Mouse (Mus musculus) liver, embryonic 11.5 days (tissue): Measurements from ENCODE around the gene Phospho1. TPM values are rescaled to one million over a fixed set of nuclear protein-coding genes. Genes with fewer than 3 reads are reported as not detected.
"Not testable (repeated sequence)": the region's sequence is repeated elsewhere in the genome, so short reads cannot be mapped to it uniquely, and the experiment has no call there.

Experiments used
- ATAC-seq: fragments of 200-750 bp; cut with Nextera tagmentation; replicated peaks from 2 replicates; pipeline ENCODE4 v1.8.0; 2017; ENCODE audit warnings: moderate number of reproducible peaks, mild to moderate bottlenecking, moderate TSS enrichment, moderate library complexity; ENCODE audit not compliant: low FRiP score
- DNase-seq: peaks from one replicate; pipeline ENCODE4 v3.0.0-alpha.2; 2017; ENCODE audit warnings: low spot score
- H3K27ac ChIP-seq: fragments of 300-500 bp; sonication (generic); 2 replicates; pipeline ENCODE4 v1.5.1; 2014; ENCODE audit warnings: mild to moderate bottlenecking, low read depth, low read length, control low read depth
- H3K27me3 ChIP-seq: fragments of 300-500 bp; sonication (generic); replicated peaks from 2 replicates; pipeline ENCODE4 v1.6.1; 2014; ENCODE audit warnings: low read length, mixed read lengths; ENCODE audit not compliant: control insufficient read depth, insufficient read depth
- H3K36me3 ChIP-seq: fragments of 300-500 bp; sonication (generic); 2 replicates; pipeline ENCODE4 v1.6.1; 2014; ENCODE audit warnings: mild to moderate bottlenecking, low read length, moderate library complexity, mixed read lengths; ENCODE audit not compliant: control insufficient read depth, insufficient read depth
- H3K4me1 ChIP-seq: fragments of 300-500 bp; sonication (generic); replicated peaks from 2 replicates; pipeline ENCODE4 v1.6.1; 2014; ENCODE audit warnings: low read length, mixed read lengths; ENCODE audit not compliant: control insufficient read depth, insufficient read depth
- H3K4me2 ChIP-seq: fragments of 300-500 bp; sonication (generic); 2 replicates; pipeline ENCODE4 v1.6.1; 2014; ENCODE audit warnings: mild to moderate bottlenecking, control low read depth, moderate library complexity
- H3K4me3 ChIP-seq: fragments of 300-500 bp; sonication (generic); 2 replicates; pipeline ENCODE4 v1.5.1; 2014; ENCODE audit warnings: low read depth, low read length, control low read depth
- H3K9ac ChIP-seq: fragments of 300-500 bp; sonication (generic); 2 replicates; pipeline ENCODE4 v1.6.1; 2014; ENCODE audit warnings: low read depth, low read length, control low read depth
- H3K9me3 ChIP-seq: fragments of 300-500 bp; sonication (generic); 2 replicates; pipeline ENCODE4 v1.6.1; 2016; ENCODE audit warnings: low read length, inconsistent platforms, mixed read lengths; ENCODE audit not compliant: control insufficient read depth
- WGBS: fragments of 180-500 bp; shearing (Covaris S2); extraction: QIAGEN DNeasy Blood & Tissue Kit; methylation state at CpG from one replicate; pipeline ENCODE4 v1.1.7; 2014; 5-methylcytosine and 5-hydroxymethylcytosine counted together
- polyA plus RNA-seq: library from polyadenylated mRNA; unstranded; fragments of >200 nt; fragmentation: Nextera tagmentation; extraction: Ambion mirVana; gene quantifications from 2 replicates; pipeline ENCODE4 v1.2.1, GENCODE M21; 2014

Phospho1 gene
- polyA plus RNA-seq, 1 experiment from 2014 or later: 0.74 TPM

DNA sequence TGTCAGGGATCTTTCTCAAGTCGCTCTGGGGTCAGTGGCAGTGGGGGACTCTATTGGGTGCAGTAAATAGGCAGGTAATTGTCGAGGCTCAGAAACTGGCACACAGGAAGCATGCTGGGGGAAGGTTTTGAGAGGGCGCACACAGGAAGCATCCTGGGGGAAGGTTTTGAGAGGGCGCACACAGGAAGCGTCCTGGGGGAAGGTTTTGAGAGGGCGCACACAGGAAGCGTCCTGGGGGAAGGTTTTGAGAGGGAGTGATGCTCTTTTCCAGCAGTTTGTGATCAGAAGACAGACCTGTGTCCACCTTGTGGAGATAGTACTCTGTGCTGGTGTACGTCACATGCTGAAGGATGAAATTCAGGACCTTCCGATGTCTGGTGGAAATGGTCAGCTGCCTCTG, 51.5 kb downstream of the Phospho1 start:
- 23% methylated on average over 9 of the region's 9 CpGs for WGBS
- H3K4me2 ChIP-seq: peak overlapping the region; percentile 39
- H3K27me3 ChIP-seq: no peaks in the 10 kb centered on the region; the same call in 1 of the 2 replicates
- no peaks in the 10 kb centered on the region for H3K9me3 ChIP-seq
- ATAC-seq (no peak), DNase-seq (no peak)
- no peak overlapping the region for H3K9ac ChIP-seq
- H3K4me1 ChIP-seq: no peaks in the 10 kb centered on the region
- H3K36me3 ChIP-seq: no peaks in the 10 kb centered on the region
- H3K4me3 ChIP-seq: no peak overlapping the region
- no peak overlapping the region for H3K27ac ChIP-seq

DNA sequence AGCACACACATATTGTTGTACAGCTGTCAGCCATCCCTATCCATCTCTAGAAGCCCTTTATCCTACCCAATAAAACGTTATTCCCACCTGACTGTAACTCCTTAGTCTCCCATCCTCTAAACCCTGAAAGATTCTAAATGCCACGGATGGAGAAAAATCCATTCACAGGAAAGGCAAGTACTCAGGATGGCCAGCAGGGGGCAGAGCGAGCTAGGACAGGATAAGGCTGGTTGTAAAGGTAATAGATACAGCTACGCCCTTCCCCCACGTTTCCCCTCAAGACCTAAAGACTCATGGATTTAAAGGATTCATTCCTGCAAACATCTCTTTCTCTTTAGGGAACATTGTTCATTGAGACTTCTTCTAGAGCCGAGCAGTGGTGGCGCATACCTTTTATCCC, 52.0 kb downstream of the Phospho1 start:
- Histone ChIP-seq H3K36me3 (no peaks in the 10 kb centered on the region), H3K4me3 (no peak overlapping the region), H3K9ac (no peak overlapping the region), H3K9me3 (no peaks in the 10 kb centered on the region), H3K27ac (no peak overlapping the region), H3K4me2 (peak overlapping the region; percentile 39), H3K27me3 (no peaks in the 10 kb centered on the region), H3K4me1 (no peaks in the 10 kb centered on the region)
- WGBS: 20% methylated on average over 7 of the region's 7 CpGs
- ATAC-seq (no peak), DNase-seq (peak; percentile 58)

DNA sequence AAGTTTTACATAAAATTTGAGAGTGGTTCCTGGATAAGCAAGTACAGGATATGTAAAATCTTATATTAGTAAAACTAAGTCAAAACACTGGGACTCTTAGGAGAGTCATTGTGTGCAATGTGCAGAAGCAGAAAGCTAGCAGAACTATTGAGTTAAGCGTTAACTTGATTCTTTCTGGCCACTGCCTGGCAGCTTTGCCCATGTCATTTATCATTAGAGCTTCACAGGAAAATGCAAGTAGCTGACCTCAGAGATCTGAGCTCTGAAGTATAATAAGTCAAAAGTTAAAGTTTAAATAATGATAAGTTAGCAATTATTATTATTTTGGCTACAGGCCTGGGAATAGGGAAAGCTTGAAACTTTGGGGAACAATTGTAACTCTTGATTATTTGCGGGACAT, 55.6 kb downstream of the Phospho1 start:
- H3K4me2 ChIP-seq, H3K27ac ChIP-seq, H3K4me1 ChIP-seq, ATAC-seq, H3K4me3 ChIP-seq, H3K36me3 ChIP-seq, H3K9ac ChIP-seq, H3K27me3 ChIP-seq, DNase-seq, H3K9me3 ChIP-seq: not testable (repeated sequence)
- WGBS: 78% methylated on average over 2 of the region's 2 CpGs

Other genes with a start within 250 kb of the Phospho1 start
- gene Ngfr, start 236.8 kb upstream of the Phospho1 start, polyA plus RNA-seq: 11.1 and 11.4 TPM in 2 replicates
- 308 and 337 TPM in 2 replicates for gene Phb, start 157.5 kb upstream of the Phospho1 start, polyA plus RNA-seq
- gene Zfp652, start 111.8 kb upstream of the Phospho1 start, polyA plus RNA-seq: 8.7 TPM in 2 replicates
- 1.5 and 1.6 TPM in 2 replicates for gene B130006D01Rik, start 100.9 kb upstream of the Phospho1 start, polyA plus RNA-seq
- 19.5 and 22.3 TPM in 2 replicates for gene Gngt2, start 12.7 kb downstream of the Phospho1 start, polyA plus RNA-seq
- 6.4 and 7.9 TPM in 2 replicates for gene Abi3, start 18.0 kb downstream of the Phospho1 start, polyA plus RNA-seq
- gene B4galnt2, start 90.4 kb downstream of the Phospho1 start, polyA plus RNA-seq: 0.34 and 0.51 TPM in 2 replicates
- 54.1 and 56.0 TPM in 2 replicates for gene Igf2bp1, start 181.4 kb downstream of the Phospho1 start, polyA plus RNA-seq
- not detected in 2 replicates for gene Gip, start 200.0 kb downstream of the Phospho1 start, polyA plus RNA-seq
- 48.8 and 50.0 TPM in 2 replicates for gene Snf8, start 210.4 kb downstream of the Phospho1 start, polyA plus RNA-seq
- gene Ube2z, start 240.9 kb downstream of the Phospho1 start, polyA plus RNA-seq: 26.7 and 27.1 TPM in 2 replicates